Mouse (Mus musculus) embryonic facial prominence, embryonic 10.5 days (tissue): ENCODE measurements around the gene D430041D05Rik. TPM values are rescaled to one million over a fixed set of nuclear protein-coding genes. Genes with fewer than 3 reads are reported as not detected.

Experiments
- DNase-seq: peaks from one replicate; pipeline ENCODE4 v3.0.0-alpha.2; 2017; ENCODE audit warnings: low spot score
- H3K27ac ChIP-seq: fragments of 300-500 bp; sonication (generic); replicated peaks from 2 replicates; pipeline ENCODE4 v1.5.1; 2016; ENCODE audit warnings: mild to moderate bottlenecking
- H3K27me3 ChIP-seq: fragments of 300-500 bp; sonication (generic); replicated peaks from 2 replicates; pipeline ENCODE4 v1.6.1; 2016; ENCODE audit warnings: low read depth, mild to moderate bottlenecking; ENCODE audit not compliant: poor library complexity, severe bottlenecking
- H3K36me3 ChIP-seq: fragments of 300-500 bp; sonication (generic); replicated peaks from 2 replicates; pipeline ENCODE4 v1.6.1; 2016; ENCODE audit warnings: mild to moderate bottlenecking, moderate library complexity
- H3K4me1 ChIP-seq: fragments of 300-500 bp; sonication (generic); 2 replicates; pipeline ENCODE4 v1.6.1; 2016
- H3K4me3 ChIP-seq: fragments of 300-500 bp; sonication (generic); 2 replicates; pipeline ENCODE4 v1.5.1; 2016; ENCODE audit warnings: mild to moderate bottlenecking, moderate library complexity
- H3K9me3 ChIP-seq: fragments of 300-500 bp; sonication (generic); 2 replicates; pipeline ENCODE4 v1.6.1; 2016; ENCODE audit warnings: mild to moderate bottlenecking
- WGBS: fragments of 180-500 bp; shearing (Covaris S2); methylation state at CpG from one replicate; pipeline ENCODE4 v1.1.7; 2016; 5-methylcytosine and 5-hydroxymethylcytosine counted together
- polyA plus RNA-seq: library from polyadenylated mRNA; unstranded; fragments of >200 nt; fragmentation: Nextera tagmentation; extraction: Ambion mirVana; gene quantifications from 2 replicates; pipeline ENCODE4 v1.2.1, GENCODE M21; 2016

Gene D430041D05Rik
- polyA plus RNA-seq, 1 experiment from 2014 or later = 0.60 TPM

- Histone ChIP-seq H3K4me3 (no peak overlapping the region), H3K9me3 (no peaks in the 10 kb centered on the region), H3K27me3 (no peaks in the 10 kb centered on the region), H3K27ac (no peak overlapping the region), H3K36me3 (no peaks in the 10 kb centered on the region), H3K4me1 (peaks cover 5% of the 10 kb centered on the region; the same call in 1 of the 2 replicates)
- no peak for DNase-seq
- 76% methylated on average over 4 of the region's 4 CpGs for WGBS
These were observed 173.7 kb downstream of the D430041D05Rik start for GRCm38 (mm10) chr2:104237141-104237540.

DNA sequence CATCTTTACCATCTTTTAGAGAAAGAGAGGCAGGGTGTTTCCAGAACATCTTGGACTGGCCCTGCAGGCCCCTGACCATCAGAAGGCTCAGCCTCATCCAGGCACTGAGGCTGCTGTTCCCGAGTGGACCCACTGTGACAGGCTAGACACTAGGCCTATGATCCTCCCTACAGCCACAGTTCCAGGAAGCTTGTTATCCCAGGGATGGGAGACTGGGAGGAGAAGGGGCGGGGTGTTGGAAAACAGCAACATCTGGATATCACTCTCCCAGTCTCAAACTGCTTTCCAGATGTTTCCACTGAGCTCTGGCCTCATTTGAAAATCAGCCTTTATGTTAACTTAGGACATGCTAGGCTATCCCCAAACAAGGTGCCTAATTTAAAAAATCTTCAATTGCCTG is 180.4 kb downstream of the D430041D05Rik start:
- no peaks in the 10 kb centered on the region for H3K27me3 ChIP-seq
- 47% methylated on average over 2 of the region's 2 CpGs for WGBS
- H3K9me3 ChIP-seq = no peaks in the 10 kb centered on the region
- no peaks in the 10 kb centered on the region for H3K36me3 ChIP-seq
- H3K4me3 ChIP-seq = no peak overlapping the region
- H3K27ac ChIP-seq = no peak overlapping the region
- H3K4me1 ChIP-seq = 0 out of 2 replicates have a peak, but pooled peaks cover 3% of the 10 kb centered on the region
- no peak for DNase-seq

DNA sequence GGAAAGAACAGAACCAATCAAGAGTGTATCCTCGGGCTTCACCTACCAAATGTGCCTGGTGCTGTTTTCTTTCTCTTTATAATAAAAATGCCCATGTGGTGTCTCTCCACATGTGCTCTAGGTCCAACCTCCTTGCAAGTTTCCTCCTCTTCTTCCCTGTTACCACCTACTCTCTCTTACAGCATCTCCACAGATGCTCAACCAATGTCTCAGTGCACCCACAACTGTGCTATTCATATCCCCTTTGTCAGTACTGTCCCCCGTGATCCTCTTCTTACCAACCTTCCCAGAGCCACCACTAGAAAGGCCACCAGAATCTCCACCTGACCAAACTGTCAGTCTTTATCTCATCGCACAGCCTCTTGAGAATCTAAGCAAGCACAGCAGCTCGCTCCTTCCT is 184.8 kb downstream of the D430041D05Rik start:
- DNase-seq = no peak
- Histone ChIP-seq H3K4me3 (no peak overlapping the region), H3K27me3 (0 out of 2 replicates have a peak, but pooled peaks cover 4% of the 10 kb centered on the region), H3K9me3 (no peaks in the 10 kb centered on the region), H3K4me1 (peaks cover 8% of the 10 kb centered on the region; the same call in 1 of the 2 replicates), H3K36me3 (no peaks in the 10 kb centered on the region), H3K27ac (no peak overlapping the region)
- 87% methylated on average over 4 of the region's 4 CpGs for WGBS

GRCm38 (mm10) chr2:104219733-104220391 is 191.0 kb downstream of the D430041D05Rik start:
- H3K4me1 ChIP-seq = peaks cover 37% of the 10 kb centered on the region
- H3K36me3 ChIP-seq = no peaks in the 10 kb centered on the region
- 73% methylated on average over 14 of the region's 14 CpGs for WGBS
- DNase-seq = no peak
- H3K9me3 ChIP-seq = no peaks in the 10 kb centered on the region
- H3K4me3 ChIP-seq = no peak overlapping the region
- H3K27me3 ChIP-seq = 0 out of 2 replicates have a peak, but pooled peaks cover 8% of the 10 kb centered on the region
- H3K27ac ChIP-seq = no peak overlapping the region

- Histone ChIP-seq H3K27ac (peak overlapping the region; percentile 69), H3K27me3 (0 out of 2 replicates have a peak, but pooled peaks cover 8% of the 10 kb centered on the region), H3K4me3 (no peak overlapping the region), H3K36me3 (no peaks in the 10 kb centered on the region), H3K9me3 (no peaks in the 10 kb centered on the region), H3K4me1 (peaks cover 37% of the 10 kb centered on the region)
- WGBS = 68% methylated on average over 9 of the region's 9 CpGs
- no peak for DNase-seq
These were observed 192.2 kb downstream of the D430041D05Rik start for GRCm38 (mm10) chr2:104218588-104219065.

GRCm38 (mm10) chr2:104218114-104218513 is 192.7 kb downstream of the D430041D05Rik start:
- WGBS = 59% methylated on average over 10 of the region's 10 CpGs
- no peaks in the 10 kb centered on the region for H3K9me3 ChIP-seq
- no peak for DNase-seq
- H3K27ac ChIP-seq = peak overlapping the region; percentile 69
- H3K4me1 ChIP-seq = peaks cover 37% of the 10 kb centered on the region
- no peaks in the 10 kb centered on the region for H3K36me3 ChIP-seq
- H3K27me3 ChIP-seq = 0 out of 2 replicates have a peak, but pooled peaks cover 8% of the 10 kb centered on the region
- H3K4me3 ChIP-seq = no peak overlapping the region

DNA sequence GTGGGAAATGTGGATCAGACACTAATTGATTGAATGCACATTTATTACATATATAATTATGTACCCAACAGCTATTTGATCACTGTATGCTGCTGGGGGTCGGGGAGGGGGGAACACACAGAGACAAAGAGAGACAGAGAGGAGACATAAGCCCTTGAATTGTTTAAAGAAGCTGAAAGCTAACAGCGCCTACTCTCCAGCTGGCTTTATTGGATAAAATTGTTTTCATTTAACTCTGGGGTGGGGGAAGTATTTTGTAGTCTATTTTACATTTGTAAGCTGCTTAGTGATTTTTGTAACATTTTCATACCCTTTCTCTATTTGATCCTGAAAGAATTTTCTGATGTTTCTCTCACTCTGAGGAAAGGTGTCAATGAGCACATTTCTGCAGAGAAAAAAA is 201.4 kb downstream of the D430041D05Rik start:
- Histone ChIP-seq H3K4me1 (peaks cover 9% of the 10 kb centered on the region), H3K9me3 (no peaks in the 10 kb centered on the region), H3K27me3 (no peaks in the 10 kb centered on the region), H3K4me3 (no peak overlapping the region), H3K36me3 (no peaks in the 10 kb centered on the region), H3K27ac (no peak overlapping the region)
- DNase-seq = no peak
- 73% methylated on average over 2 of the region's 2 CpGs for WGBS

DNA sequence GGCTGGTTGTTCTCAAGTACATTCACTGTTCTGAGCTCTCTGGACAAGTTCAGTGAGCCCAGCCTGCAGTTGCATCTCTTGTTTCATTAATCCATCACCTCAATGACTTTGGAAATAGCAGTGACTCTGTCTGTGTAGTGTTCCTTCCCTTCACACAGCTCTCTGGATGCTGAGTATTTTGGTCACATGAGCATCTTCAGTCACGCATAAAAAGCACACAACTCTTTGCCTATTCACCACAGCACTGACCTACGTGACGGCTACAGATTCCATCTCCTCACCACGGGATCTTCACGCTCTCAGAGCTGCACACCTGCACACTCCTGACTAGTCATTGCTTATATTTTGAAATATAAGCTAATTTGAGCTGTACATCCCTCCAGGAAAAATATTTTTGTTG is 202.4 kb downstream of the D430041D05Rik start:
- H3K4me1 ChIP-seq = peaks cover 13% of the 10 kb centered on the region
- H3K4me3 ChIP-seq = no peak overlapping the region
- 79% methylated on average over 5 of the region's 5 CpGs for WGBS
- no peak overlapping the region for H3K27ac ChIP-seq
- no peak for DNase-seq
- H3K9me3 ChIP-seq = no peaks in the 10 kb centered on the region
- H3K36me3 ChIP-seq = no peaks in the 10 kb centered on the region
- no peaks in the 10 kb centered on the region for H3K27me3 ChIP-seq

DNA sequence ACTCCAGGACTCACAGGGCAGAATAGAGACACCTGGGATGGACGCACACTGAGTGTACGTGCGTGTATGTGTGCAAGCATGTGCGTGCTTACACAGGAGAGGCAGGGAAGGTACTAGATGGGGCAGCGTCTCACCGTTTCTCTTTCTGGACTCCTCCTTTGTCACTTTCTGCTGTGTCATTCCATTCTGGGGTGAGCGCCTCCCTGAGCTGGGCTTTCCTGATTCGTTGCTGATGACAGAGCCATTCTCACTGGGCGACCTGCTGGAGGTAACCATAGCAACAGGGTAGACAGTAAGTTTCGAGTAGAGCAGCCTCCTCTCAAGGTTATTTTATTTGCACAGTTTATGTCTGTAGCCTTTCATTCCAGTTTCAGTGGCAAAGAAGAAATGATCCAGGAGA is 202.9 kb downstream of the D430041D05Rik start:
- H3K36me3 ChIP-seq = no peaks in the 10 kb centered on the region
- H3K9me3 ChIP-seq = no peaks in the 10 kb centered on the region
- H3K4me1 ChIP-seq = peaks cover 14% of the 10 kb centered on the region
- H3K27me3 ChIP-seq = no peaks in the 10 kb centered on the region
- peak; percentile 53 for DNase-seq
- H3K4me3 ChIP-seq = no peak overlapping the region
- H3K27ac ChIP-seq = no peak overlapping the region
- 29% methylated on average over 10 of the region's 10 CpGs for WGBS

DNA sequence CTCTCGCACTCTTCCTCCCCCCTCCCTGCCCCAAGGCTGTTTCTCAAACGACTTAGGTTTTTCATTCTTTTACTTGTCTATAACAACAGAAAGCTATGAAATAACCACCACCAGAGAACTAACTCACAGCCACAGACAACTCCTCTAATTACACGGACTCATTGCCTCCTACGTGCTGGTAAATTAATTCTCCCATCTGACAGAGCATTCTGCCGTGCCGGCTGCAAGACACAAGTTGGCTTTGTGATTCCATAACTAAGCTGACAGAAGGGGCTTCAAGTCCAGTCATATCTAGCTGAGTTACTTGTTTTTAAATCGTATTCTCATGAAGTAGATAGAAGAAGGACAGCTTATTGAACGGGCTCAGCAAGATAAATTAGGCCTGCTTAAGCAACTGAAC is 205.2 kb downstream of the D430041D05Rik start:
- Histone ChIP-seq H3K9me3 (no peaks in the 10 kb centered on the region), H3K27ac (no peak overlapping the region), H3K4me3 (no peak overlapping the region), H3K36me3 (no peaks in the 10 kb centered on the region), H3K4me1 (peaks cover 28% of the 10 kb centered on the region), H3K27me3 (no peaks in the 10 kb centered on the region)
- DNase-seq = no peak
- 66% methylated on average over 8 of the region's 8 CpGs for WGBS

DNA sequence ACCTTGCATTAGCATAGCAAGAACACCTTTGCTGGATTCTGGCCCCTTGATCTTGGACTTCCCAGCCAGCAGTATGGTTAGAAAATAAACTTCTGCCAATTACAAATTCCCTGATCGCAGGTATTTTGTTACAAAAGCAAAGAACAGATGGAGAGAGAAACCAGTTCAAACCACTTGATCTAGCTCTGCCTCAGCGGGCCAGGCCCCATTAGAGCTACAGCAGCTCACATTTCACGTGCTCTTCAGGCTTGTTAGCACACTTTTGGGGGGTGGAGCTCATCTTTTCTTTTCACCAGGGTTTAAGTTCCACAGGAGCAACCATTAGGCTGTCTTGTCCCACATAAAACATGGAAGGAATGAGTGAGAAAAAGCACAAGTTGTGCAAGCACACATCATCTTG is 210.6 kb downstream of the D430041D05Rik start:
- Histone ChIP-seq H3K27ac (no peak overlapping the region), H3K9me3 (no peaks in the 10 kb centered on the region), H3K4me1 (peaks cover 42% of the 10 kb centered on the region), H3K4me3 (no peak overlapping the region), H3K27me3 (no peaks in the 10 kb centered on the region), H3K36me3 (no peaks in the 10 kb centered on the region)
- DNase-seq = no peak
- WGBS = 42% methylated on average over 3 of the region's 3 CpGs

GRCm38 (mm10) chr2:104198186-104198585 is 212.6 kb downstream of the D430041D05Rik start:
- no peak overlapping the region for H3K4me3 ChIP-seq
- no peak overlapping the region for H3K27ac ChIP-seq
- no peaks in the 10 kb centered on the region for H3K36me3 ChIP-seq
- no peak for DNase-seq
- H3K4me1 ChIP-seq = peaks cover 39% of the 10 kb centered on the region
- H3K27me3 ChIP-seq = no peaks in the 10 kb centered on the region
- WGBS = 52% methylated on average over 6 of the region's 6 CpGs
- H3K9me3 ChIP-seq = no peaks in the 10 kb centered on the region

- WGBS = 34% methylated on average over 3 of the region's 3 CpGs
- H3K36me3 ChIP-seq = no peaks in the 10 kb centered on the region
- no peaks in the 10 kb centered on the region for H3K9me3 ChIP-seq
- peaks cover 32% of the 10 kb centered on the region for H3K4me1 ChIP-seq
- no peaks in the 10 kb centered on the region for H3K27me3 ChIP-seq
- no peak overlapping the region for H3K4me3 ChIP-seq
- no peak overlapping the region for H3K27ac ChIP-seq
- no peak for DNase-seq
These were observed 213.5 kb downstream of the D430041D05Rik start for GRCm38 (mm10) chr2:104197281-104197680.
